Mouse (Mus musculus): ENCODE data around the gene Ppp5c. TPM values are rescaled to one million over a fixed set of nuclear protein-coding genes. Genes with fewer than 3 reads are reported as not detected.

Gene Ppp5c
- total and polyA plus RNA-seq, 3 experiments: 94.2 to 249 (median 178) TPM

- H3K36me3 ChIP-seq (ENCODE audit: control insufficient read depth in 1 of 2, insufficient read depth in 2 of 2, low read length in 2 of 2): peaks cover 0 to 14% of the 10 kb centered on the region in 2 experiments; a peak in 2 of 4 replicates
- no peak overlapping the region for H3K4me3 ChIP-seq (ENCODE audit: control insufficient read depth in 1 of 2, insufficient read depth in 1 of 2, low read depth in 2 of 2, low read length in 2 of 2)
- H3K9me3 ChIP-seq (replicated peaks; ENCODE audit: insufficient read depth, low read length): no peaks in the 10 kb centered on the region
- no peak for TF ChIP-seq MYB (IDR thresholded peaks at IDR 0.05; ENCODE audit: low read depth, low read length)
- H3K9ac ChIP-seq (ENCODE audit: control insufficient read depth, low read depth, low read length, poor library complexity, severe bottlenecking): no peak overlapping the region
- peaks cover 8 to 14% of the 10 kb centered on the region in 2 experiments for H3K4me1 ChIP-seq (ENCODE audit: control insufficient read depth in 1 of 2, insufficient read depth in 2 of 2, low read length in 2 of 2)
- no peaks in the 10 kb centered on the region for H3K79me2 ChIP-seq (ENCODE audit: control insufficient read depth, insufficient read depth, low read length, poor library complexity)
- H3K27ac ChIP-seq (ENCODE audit: control insufficient read depth, low read depth, low read length): no peak overlapping the region
- DNase-seq (ENCODE audit: low read depth, low spot score): no peak
- no peaks in the 10 kb centered on the region for H3K27me3 ChIP-seq (ENCODE audit: control insufficient read depth in 1 of 2, insufficient read depth in 2 of 2, low read length in 2 of 2)
Measured at GRCm38 (mm10) chr7:16994400-16994799, 33.3 kb downstream of the Ppp5c start.

GRCm38 (mm10) chr7:16993651-16994399 lies 33.9 kb downstream of the Ppp5c start:
- Histone ChIP-seq H3K4me1 (ENCODE audit: control insufficient read depth in 1 of 2, insufficient read depth in 2 of 2, low read length in 2 of 2) (peaks cover 4 to 9% of the 10 kb centered on the region in 2 experiments), H3K27ac (ENCODE audit: control insufficient read depth, low read depth, low read length) (no peak overlapping the region), H3K79me2 (ENCODE audit: control insufficient read depth, insufficient read depth, low read length, poor library complexity) (no peaks in the 10 kb centered on the region), H3K27me3 (ENCODE audit: control insufficient read depth in 1 of 2, insufficient read depth in 2 of 2, low read length in 2 of 2) (no peaks in the 10 kb centered on the region), H3K36me3 (ENCODE audit: control insufficient read depth in 1 of 2, insufficient read depth in 2 of 2, low read length in 2 of 2) (peaks cover 0 to 11% of the 10 kb centered on the region in 2 experiments; a peak in 2 of 4 replicates), H3K9ac (ENCODE audit: control insufficient read depth, low read depth, low read length, poor library complexity, severe bottlenecking) (no peak overlapping the region), H3K9me3 (replicated peaks; ENCODE audit: insufficient read depth, low read length) (no peaks in the 10 kb centered on the region), H3K4me3 (ENCODE audit: control insufficient read depth in 1 of 2, insufficient read depth in 1 of 2, low read depth in 2 of 2, low read length in 2 of 2) (no peak overlapping the region)
- no peak for TF ChIP-seq SIN3A (IDR thresholded peaks at IDR 0.05; ENCODE audit: low read length)
- TF ChIP-seq MXI1 (IDR thresholded peaks at IDR 0.05; ENCODE audit: low read depth, low read length): no peak
- TF ChIP-seq NRF1 (IDR thresholded peaks at IDR 0.05; ENCODE audit: insufficient read depth, low read depth, low read length, poor library complexity, severe bottlenecking): no peak
- no peak for TF ChIP-seq CHD1 (IDR thresholded peaks at IDR 0.05; ENCODE audit: low read depth, low read length)
- no peak for TF ChIP-seq BHLHE40 (IDR thresholded peaks at IDR 0.05; ENCODE audit: borderline replicate concordance, low read depth, low read length)
- TF ChIP-seq USF1 (IDR thresholded peaks at IDR 0.05; ENCODE audit: low read depth, low read length): no peak
- no peak for TF ChIP-seq TBP (IDR thresholded peaks at IDR 0.05; ENCODE audit: low read depth, low read length)
- TF ChIP-seq ETS1 (IDR thresholded peaks at IDR 0.05; ENCODE audit: low read depth, low read length): no peak
- TF ChIP-seq RCOR1 (IDR thresholded peaks at IDR 0.05; ENCODE audit: low read depth, low read length): no peak
- DNase-seq (ENCODE audit: low read depth, low spot score): no peak

- H3K27ac ChIP-seq (ENCODE audit: control insufficient read depth, low read depth, low read length): no peak within 1 kb of the TSS
- peaks cover 4 to 9% of the 10 kb centered on the region in 2 experiments for H3K4me1 ChIP-seq (ENCODE audit: control insufficient read depth in 1 of 2, insufficient read depth in 2 of 2, low read length in 2 of 2)
- H3K9me3 ChIP-seq (replicated peaks; ENCODE audit: insufficient read depth, low read length): no peaks in the 10 kb centered on the region
- TF ChIP-seq MAZ (IDR thresholded peaks at IDR 0.05; ENCODE audit: low read depth, low read length) (no peak), ELF1 (IDR thresholded peaks at IDR 0.05; ENCODE audit: low read depth, low read length) (no peak), TBP (IDR thresholded peaks at IDR 0.05; ENCODE audit: low read depth, low read length) (no peak), MEF2A (IDR thresholded peaks at IDR 0.05; ENCODE audit: extremely low read depth, insufficient replicate concordance, low read depth, low read length, poor library complexity, severe bottlenecking) (no peak), SMC3 (IDR thresholded peaks at IDR 0.05; ENCODE audit: low read depth, low read length) (no peak)
- no peaks in the 10 kb centered on the region for H3K79me2 ChIP-seq (ENCODE audit: control insufficient read depth, insufficient read depth, low read length, poor library complexity)
- H3K27me3 ChIP-seq (ENCODE audit: control insufficient read depth in 1 of 2, insufficient read depth in 2 of 2, low read length in 2 of 2): no peaks in the 10 kb centered on the region
- H3K9ac ChIP-seq (ENCODE audit: control insufficient read depth, low read depth, low read length, poor library complexity, severe bottlenecking): no peak within 1 kb of the TSS; the same call in 1 of the 2 replicates
- H3K4me3 ChIP-seq (ENCODE audit: control insufficient read depth in 1 of 2, insufficient read depth in 1 of 2, low read depth in 2 of 2, low read length in 2 of 2): no peak within 1 kb of the TSS
- H3K36me3 ChIP-seq (ENCODE audit: control insufficient read depth in 1 of 2, insufficient read depth in 2 of 2, low read length in 2 of 2): peaks cover 0 to 11% of the 10 kb centered on the region in 2 experiments; a peak in 2 of 4 replicates
- no peak for DNase-seq (ENCODE audit: low read depth, low spot score)
Measured at GRCm38 (mm10) chr7:16992451-16992807, 35.3 kb downstream of the Ppp5c start, which contains the start of gene Ccdc8. TSS of gene Ccdc8 (plus strand) at chr7:16992708.
